Mouse (Mus musculus) embryonic facial prominence, embryonic 11.5 days (tissue): ENCODE results near the gene Tmem219. TPM values are rescaled to one million over a fixed set of nuclear protein-coding genes. Genes with fewer than 3 reads are reported as not detected.

Experiments used
- ATAC-seq: fragments of 200-750 bp; cut with Nextera tagmentation; replicated peaks from 2 replicates; pipeline ENCODE4 v1.8.0; 2017; ENCODE audit warnings: low read depth; ENCODE audit not compliant: insufficient number of reproducible peaks, low FRiP score, low TSS enrichment
- DNase-seq: peaks from one replicate; pipeline ENCODE4 v3.0.0-alpha.2; 2015; ENCODE audit warnings: low spot score
- H3K27ac ChIP-seq: fragments of 300-500 bp; sonication (generic); replicated peaks from 2 replicates; pipeline ENCODE4 v1.5.1; 2014; ENCODE audit warnings: mild to moderate bottlenecking, low read depth, low read length, control low read depth
- H3K27me3 ChIP-seq: fragments of 300-500 bp; sonication (generic); 2 replicates; pipeline ENCODE4 v1.6.1; 2014; ENCODE audit warnings: mild to moderate bottlenecking, low read length, moderate library complexity, mixed read lengths; ENCODE audit not compliant: control insufficient read depth, insufficient read depth
- H3K36me3 ChIP-seq: fragments of 300-500 bp; sonication (generic); replicated peaks from 2 replicates; pipeline ENCODE4 v1.6.1; 2014; ENCODE audit warnings: low read depth, mild to moderate bottlenecking, low read length, moderate library complexity, mixed read lengths; ENCODE audit not compliant: control insufficient read depth, insufficient read depth
- H3K4me1 ChIP-seq: fragments of 300-500 bp; sonication (generic); 2 replicates; pipeline ENCODE4 v1.6.1; 2014; ENCODE audit warnings: low read length, mixed read lengths; ENCODE audit not compliant: control insufficient read depth, insufficient read depth
- H3K4me2 ChIP-seq: fragments of 300-500 bp; sonication (generic); 2 replicates; pipeline ENCODE4 v1.6.1; 2014; ENCODE audit warnings: low read depth, mild to moderate bottlenecking, control low read depth, low read length, moderate library complexity
- H3K4me3 ChIP-seq: fragments of 300-500 bp; sonication (generic); 2 replicates; pipeline ENCODE4 v1.5.1; 2014; ENCODE audit warnings: low read depth, low read length, control low read depth
- H3K9ac ChIP-seq: fragments of 300-500 bp; sonication (generic); replicated peaks from 2 replicates; pipeline ENCODE4 v1.6.1; 2014; ENCODE audit warnings: mild to moderate bottlenecking, control low read depth, low read length
- H3K9me3 ChIP-seq: fragments of 300-500 bp; sonication (generic); replicated peaks from 2 replicates; pipeline ENCODE4 v1.6.1; 2016; ENCODE audit warnings: mild to moderate bottlenecking, low read length, inconsistent platforms, mixed read lengths; ENCODE audit not compliant: control insufficient read depth
- WGBS: fragments of 180-500 bp; shearing (Covaris S2); extraction: QIAGEN DNeasy Blood & Tissue Kit; methylation state at CpG from one replicate; pipeline ENCODE4 v1.1.7; 2014; 5-methylcytosine and 5-hydroxymethylcytosine counted together
- polyA plus RNA-seq: library from polyadenylated mRNA; unstranded; fragments of >200 nt; fragmentation: Nextera tagmentation; extraction: Ambion mirVana; gene quantifications from 2 replicates; pipeline ENCODE4 v1.2.1, GENCODE M21; 2014

Gene Tmem219
- polyA plus RNA-seq, 1 experiment from 2014 or later, result 15.8 TPM

DNA sequence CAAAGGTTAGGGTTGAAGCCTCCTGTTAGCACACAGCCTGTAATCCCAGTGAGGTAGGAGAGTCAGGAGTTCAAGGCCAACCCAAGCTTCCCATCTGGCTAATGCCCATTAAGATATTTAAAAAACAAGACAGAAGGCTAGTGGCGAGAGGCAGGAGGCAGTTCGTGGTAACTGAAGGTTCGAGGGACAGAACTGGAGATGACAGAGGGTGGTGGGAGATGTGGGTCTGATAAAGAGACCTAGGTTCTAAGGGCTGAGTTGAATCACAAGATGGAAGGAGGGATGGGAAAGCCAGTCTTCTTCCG, 75.6 kb downstream of the Tmem219 start, which contains the start of gene Doc2a:
Gene Doc2a (plus strand): TSS at position 301 of the 305 bp plus-strand sequence.
- WGBS, result 21% methylated on average over 4 of the region's 4 CpGs
- Histone ChIP-seq H3K36me3 (peaks cover 2% of the 10 kb centered on the region; the same call in 1 of the 2 replicates), H3K27ac (no peak within 1 kb of the TSS), H3K4me2 (peak within 1 kb of the TSS; percentile 100), H3K9ac (peak within 1 kb of the TSS; percentile 68), H3K9me3 (no peaks in the 10 kb centered on the region), H3K4me3 (peak within 1 kb of the TSS; percentile 58), H3K4me1 (peaks cover 3% of the 10 kb centered on the region; the same call in 1 of the 2 replicates), H3K27me3 (peaks cover 24% of the 10 kb centered on the region)
- DNase-seq (no peak), ATAC-seq (no peak)

DNA sequence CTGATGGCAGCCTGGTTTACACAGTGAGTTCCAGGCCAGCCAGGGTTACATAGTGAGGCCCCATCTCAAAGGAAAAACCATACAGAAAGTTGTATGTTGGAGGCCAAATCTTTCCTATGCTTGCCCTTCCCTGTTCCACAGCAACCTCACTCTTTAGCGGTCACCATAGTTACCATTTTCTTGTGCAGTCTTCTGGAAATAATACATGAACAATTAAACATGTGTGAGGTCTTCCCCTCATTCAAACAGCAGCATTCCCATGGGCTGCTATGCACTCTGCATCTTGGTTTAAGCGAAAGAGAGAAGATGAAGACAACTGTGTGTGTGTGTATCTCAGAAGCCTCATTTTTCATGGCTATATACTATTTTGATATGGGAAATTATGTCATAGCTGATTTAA, 77.2 kb downstream of the Tmem219 start:
- H3K36me3 ChIP-seq, result no peaks in the 10 kb centered on the region
- ATAC-seq (no peak), DNase-seq (no peak)
- WGBS, result 87% methylated on average over 2 of the region's 2 CpGs
- H3K9me3 ChIP-seq, result no peaks in the 10 kb centered on the region
- peaks cover 24% of the 10 kb centered on the region for H3K27me3 ChIP-seq
- H3K4me1 ChIP-seq, result peaks cover 3% of the 10 kb centered on the region; the same call in 1 of the 2 replicates
- no peak overlapping the region for H3K4me3 ChIP-seq
- no peak overlapping the region for H3K4me2 ChIP-seq
- no peak overlapping the region for H3K9ac ChIP-seq
- H3K27ac ChIP-seq, result no peak overlapping the region

DNA sequence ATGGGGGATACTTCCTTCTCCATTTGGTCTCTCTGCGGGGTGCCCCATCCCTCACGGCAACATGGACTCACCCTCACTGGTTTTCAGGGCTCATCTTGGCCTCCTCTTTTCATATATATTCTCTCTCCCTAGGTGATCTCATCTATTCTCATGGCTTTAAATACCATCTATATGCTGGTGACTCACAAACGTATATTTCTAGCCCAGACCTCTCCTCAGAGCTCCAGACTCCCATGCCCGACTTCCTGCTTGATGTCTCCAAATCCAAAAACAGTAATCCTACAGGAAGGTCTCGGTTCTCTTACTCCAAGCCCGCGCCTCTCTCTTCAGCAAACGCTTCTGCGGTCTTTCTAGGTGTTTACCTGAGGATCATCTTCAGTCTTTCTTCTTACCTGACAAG, 79.4 kb downstream of the Tmem219 start:
- Histone ChIP-seq H3K9ac (no peak overlapping the region), H3K27me3 (peaks cover 5% of the 10 kb centered on the region), H3K27ac (no peak overlapping the region), H3K4me3 (no peak overlapping the region), H3K9me3 (no peaks in the 10 kb centered on the region), H3K4me1 (no peaks in the 10 kb centered on the region; the same call in 1 of the 2 replicates), H3K4me2 (no peak overlapping the region), H3K36me3 (no peaks in the 10 kb centered on the region)
- no peak for ATAC-seq
- 81% methylated on average over 9 of the region's 9 CpGs for WGBS
- DNase-seq, result no peak

Other genes starting within 250 kb of the Tmem219 start
- 0.15 and 0.70 TPM in 2 replicates for gene Sult1a1, start 246.5 kb downstream of the Tmem219 start, polyA plus RNA-seq
- 143 and 147 TPM in 2 replicates for gene Bola2, start 227.5 kb downstream of the Tmem219 start, polyA plus RNA-seq
- gene Slx1b, start 227.1 kb downstream of the Tmem219 start, polyA plus RNA-seq, result 10.0 and 10.4 TPM in 2 replicates
- gene Coro1a, start 215.1 kb downstream of the Tmem219 start, polyA plus RNA-seq, result 37.5 and 42.5 TPM in 2 replicates
- 37.1 and 44.9 TPM in 2 replicates for gene Mapk3, start 163.3 kb downstream of the Tmem219 start, polyA plus RNA-seq
- 0.60 and 1.3 TPM in 2 replicates for gene Gdpd3, start 156.6 kb downstream of the Tmem219 start, polyA plus RNA-seq
- gene Ypel3, start 146.0 kb downstream of the Tmem219 start, polyA plus RNA-seq, result 89.1 and 109 TPM in 2 replicates
- 0.18 and 0.27 TPM in 2 replicates for gene Tbx6, start 141.4 kb downstream of the Tmem219 start, polyA plus RNA-seq
- 374 and 401 TPM in 2 replicates for gene Ppp4c, start 130.4 kb downstream of the Tmem219 start, polyA plus RNA-seq
- 2.4 and 2.5 TPM in 2 replicates for gene Fam57b, start 125.2 kb downstream of the Tmem219 start, polyA plus RNA-seq
- not detected in 2 replicates for gene 4930451I11Rik, start 91.3 kb downstream of the Tmem219 start, polyA plus RNA-seq
- gene Doc2a, start 75.5 kb downstream of the Tmem219 start, polyA plus RNA-seq, result 1.5 and 1.7 TPM in 2 replicates
- gene Hirip3, start 60.9 kb downstream of the Tmem219 start, polyA plus RNA-seq, result 18.8 and 23.4 TPM in 2 replicates
- gene Ino80e, start 60.5 kb downstream of the Tmem219 start, polyA plus RNA-seq, result 100 and 101 TPM in 2 replicates
- 21.6 and 23.6 TPM in 2 replicates for gene Taok2, start 38.2 kb downstream of the Tmem219 start, polyA plus RNA-seq
- gene Kctd13, start 6.0 kb upstream of the Tmem219 start, polyA plus RNA-seq, result 15.1 and 18.5 TPM in 2 replicates
- gene Asphd1, start 26.7 kb upstream of the Tmem219 start, polyA plus RNA-seq, result 0.60 TPM in 2 replicates
- gene Sez6l2, start 27.6 kb upstream of the Tmem219 start, polyA plus RNA-seq, result 1.2 and 3.2 TPM in 2 replicates
- 64.3 and 71.6 TPM in 2 replicates for gene Cdipt, start 53.0 kb upstream of the Tmem219 start, polyA plus RNA-seq
- gene Cdiptos, start 53.2 kb upstream of the Tmem219 start, polyA plus RNA-seq, result 1.0 and 2.0 TPM in 2 replicates
- 2.6 and 3.0 TPM in 2 replicates for gene Mvp, start 91.7 kb upstream of the Tmem219 start, polyA plus RNA-seq
- 0.32 and 0.53 TPM in 2 replicates for gene Pagr1b, start 93.6 kb upstream of the Tmem219 start, polyA plus RNA-seq
- gene Pagr1a, start 94.4 kb upstream of the Tmem219 start, polyA plus RNA-seq, result 53.4 and 75.3 TPM in 2 replicates
- 52.7 and 56.0 TPM in 2 replicates for gene Gm42742, start 98.2 kb upstream of the Tmem219 start, polyA plus RNA-seq
- gene Prrt2, start 98.3 kb upstream of the Tmem219 start, polyA plus RNA-seq, result 7.6 and 7.7 TPM in 2 replicates
- 63.1 and 66.4 TPM in 2 replicates for gene Maz, start 104.1 kb upstream of the Tmem219 start, polyA plus RNA-seq
- gene Kif22, start 119.6 kb upstream of the Tmem219 start, polyA plus RNA-seq, result 192 and 199 TPM in 2 replicates
- not detected in 2 replicates for gene Zg16, start 164.4 kb upstream of the Tmem219 start, polyA plus RNA-seq
- gene AI467606, start 168.4 kb upstream of the Tmem219 start, polyA plus RNA-seq, result 1.0 and 1.1 TPM in 2 replicates
- gene Qprt, start 199.3 kb upstream of the Tmem219 start, polyA plus RNA-seq, result 2.5 and 3.0 TPM in 2 replicates
- gene Spn, start 214.9 kb upstream of the Tmem219 start, polyA plus RNA-seq, result not detected in 2 replicates